Comparison of ENCODE assay signal across 8 mouse cellular contexts in genomic region chr15:93398699-93399540, GRCm38 (mm10). TPM values are rescaled to one million over a fixed set of nuclear protein-coding genes. Genes with fewer than 3 reads are reported as not detected.
DNase-seq lines count a peak whose midpoint lies in the region; ATAC-seq and TF ChIP-seq lines count a peak whose summit lies in the region.

No protein-coding gene starts in this region.

- no peak for TF ChIP-seq CTCF in MEL (IDR thresholded peaks at IDR 0.05 in 2 of 3, conservative IDR thresholded peaks at IDR 0.05 in 1 of 3; ENCODE audit: control insufficient read depth in 1 of 3, insufficient read depth in 1 of 3, low read depth in 2 of 3, low read length in 3 of 3, poor library complexity in 1 of 3, severe bottlenecking in 1 of 3)

- H3K79me2 ChIP-seq in MEL (ENCODE audit: control insufficient read depth, insufficient read depth, low read length, poor library complexity): peaks cover 68% of the 10 kb centered on the region

- 3% methylated on average over 36 of the region's 36 CpGs for WGBS in heart, embryonic 12.5 days
- under 1% methylated on average over 36 of the region's 36 CpGs for WGBS in hindbrain, embryonic 14.5 days
- WGBS in stomach, embryonic 15.5 days: 2% methylated on average over 36 of the region's 36 CpGs

- H3K4me3 ChIP-seq in heart, embryonic 12.5 days: peak overlapping the region; percentile 85
- peak overlapping the region; percentile 81 to 91 for H3K4me3 ChIP-seq in MEL (ENCODE audit: control insufficient read depth in 1 of 2, insufficient read depth in 1 of 2, low read depth in 2 of 2, low read length in 2 of 2)
- H3K4me3 ChIP-seq in hindbrain, embryonic 14.5 days (replicated peaks; ENCODE audit: low read length): peak overlapping the region; percentile 100
- peak overlapping the region; percentile 97 for H3K4me3 ChIP-seq in stomach, embryonic 15.5 days (replicated peaks)

- intact Hi-C loops in heart, postnatal 36 days (cut with DNase I): loop anchor here (2.0 kb wide), 1 partner anchor 124 kb away; the partner anchor contains the start of gene Gxylt1

- no peaks in the 10 kb centered on the region for H3K27me3 ChIP-seq in heart, embryonic 12.5 days (replicated peaks)
- no peaks in the 10 kb centered on the region for H3K27me3 ChIP-seq in MEL (ENCODE audit: control insufficient read depth in 1 of 2, insufficient read depth in 2 of 2, low read length in 2 of 2)
- no peaks in the 10 kb centered on the region for H3K27me3 ChIP-seq in hindbrain, embryonic 14.5 days (ENCODE audit: control insufficient read depth, insufficient read depth, low read length)
- H3K27me3 ChIP-seq in stomach, embryonic 15.5 days (replicated peaks): no peaks in the 10 kb centered on the region

- TF ChIP-seq POLR2A in MEL (IDR thresholded peaks at IDR 0.05; ENCODE audit: control insufficient read depth in 1 of 2, insufficient read depth in 1 of 2, low read depth in 1 of 2, low read length in 2 of 2, poor library complexity in 1 of 2): no peak

- H3K4me1 ChIP-seq in heart, embryonic 12.5 days (replicated peaks): peaks cover 31% of the 10 kb centered on the region
- peaks cover 15 to 20% of the 10 kb centered on the region in 2 experiments for H3K4me1 ChIP-seq in MEL (ENCODE audit: control insufficient read depth in 1 of 2, insufficient read depth in 2 of 2, low read length in 2 of 2)
- peaks cover 35% of the 10 kb centered on the region for H3K4me1 ChIP-seq in hindbrain, embryonic 14.5 days (replicated peaks; ENCODE audit: control insufficient read depth, insufficient read depth, low read length)
- H3K4me1 ChIP-seq in stomach, embryonic 15.5 days: peaks cover 14% of the 10 kb centered on the region

- DNase-seq in heart, postnatal 36 days: no peak
- DNase-seq in MEL (ENCODE audit: low read depth, low spot score): peak; percentile 50
- DNase-seq in embryo, embryonic 9.5 days (ENCODE audit: extremely low spot score): peak; percentile 32
- DNase-seq in hindbrain, embryonic 14.5 days (ENCODE audit: low spot score): peak; percentile 25
- peak; percentile 6 for DNase-seq in lung, postnatal 10 days
- DNase-seq in right cerebral cortex, adult 2 months (ENCODE audit: low spot score in 2 of 2): no peak

- H3K36me3 ChIP-seq in heart, embryonic 12.5 days: peaks cover 10% of the 10 kb centered on the region
- peaks cover 6 to 44% of the 10 kb centered on the region in 2 experiments for H3K36me3 ChIP-seq in MEL (ENCODE audit: control insufficient read depth in 1 of 2, insufficient read depth in 2 of 2, low read length in 2 of 2)
- peaks cover 19% of the 10 kb centered on the region for H3K36me3 ChIP-seq in hindbrain, embryonic 14.5 days (replicated peaks; ENCODE audit: control insufficient read depth, insufficient read depth)
- peaks cover 4% of the 10 kb centered on the region; the same call in 1 of the 2 replicates for H3K36me3 ChIP-seq in stomach, embryonic 15.5 days

- peak overlapping the region; percentile 80; the same call in 1 of the 2 replicates for H3K27ac ChIP-seq in heart, embryonic 12.5 days (ENCODE audit: poor library complexity, severe bottlenecking)
- H3K27ac ChIP-seq in MEL (ENCODE audit: control insufficient read depth, low read depth, low read length): peak overlapping the region; percentile 86
- H3K27ac ChIP-seq in hindbrain, embryonic 14.5 days: peak overlapping the region; percentile 89
- H3K27ac ChIP-seq in stomach, embryonic 15.5 days: peak overlapping the region; percentile 91

- peak overlapping the region; percentile 89 for H3K9ac ChIP-seq in heart, embryonic 12.5 days
- H3K9ac ChIP-seq in MEL (ENCODE audit: control insufficient read depth, low read depth, low read length, poor library complexity, severe bottlenecking): peak overlapping the region; percentile 95
- H3K9ac ChIP-seq in hindbrain, embryonic 14.5 days: peak overlapping the region; percentile 96
- peak overlapping the region; percentile 95 for H3K9ac ChIP-seq in stomach, embryonic 15.5 days

- TF ChIP-seq RAD21 in MEL (IDR thresholded peaks at IDR 0.05; ENCODE audit: low read depth, low read length): no peak

- no peak for TF ChIP-seq EP300 in MEL (IDR thresholded peaks at IDR 0.05; ENCODE audit: low read depth in 1 of 2, low read length in 2 of 2)

- H3K4me2 ChIP-seq in heart, embryonic 12.5 days: peak overlapping the region; percentile 80
- H3K4me2 ChIP-seq in hindbrain, embryonic 14.5 days (replicated peaks): peak overlapping the region; percentile 90
- H3K4me2 ChIP-seq in stomach, embryonic 15.5 days: peak overlapping the region; percentile 73

- H3K9me3 ChIP-seq in heart, embryonic 12.5 days (replicated peaks): no peaks in the 10 kb centered on the region
- H3K9me3 ChIP-seq in MEL (replicated peaks; ENCODE audit: insufficient read depth, low read length): no peaks in the 10 kb centered on the region
- H3K9me3 ChIP-seq in hindbrain, embryonic 14.5 days (ENCODE audit: control insufficient read depth, low read length): no peaks in the 10 kb centered on the region
- no peaks in the 10 kb centered on the region for H3K9me3 ChIP-seq in stomach, embryonic 15.5 days

- no peak for ATAC-seq in heart, embryonic 12.5 days (ENCODE audit: insufficient number of reproducible peaks, low FRiP score)
- ATAC-seq in hindbrain, embryonic 14.5 days (ENCODE audit: low FRiP score): 0 out of 2 replicates have a peak, but pooled peaks have one; percentile 28
- ATAC-seq in stomach, embryonic 15.5 days (ENCODE audit: insufficient read depth, low FRiP score, low read depth): peak; percentile 13; the same call in 1 of the 2 replicates

TF ChIP-seq in MEL, 35 proteins besides CTCF, POLR2A, EP300 and RAD21:
- TF ChIP-seq E2F4 (IDR thresholded peaks at IDR 0.05; ENCODE audit: borderline replicate concordance, low read depth, low read length): no peak
- TF ChIP-seq SMC3 (IDR thresholded peaks at IDR 0.05; ENCODE audit: low read depth, low read length): no peak
- no peak for TF ChIP-seq BHLHE40 (IDR thresholded peaks at IDR 0.05; ENCODE audit: borderline replicate concordance, low read depth, low read length)
- TF ChIP-seq USF2 (IDR thresholded peaks at IDR 0.05; ENCODE audit: borderline replicate concordance in 1 of 2, insufficient read depth in 1 of 2, low read depth in 1 of 2, low read length in 2 of 2): no peak
- TF ChIP-seq TBP (IDR thresholded peaks at IDR 0.05; ENCODE audit: low read depth, low read length): peak; percentile 10; the same call in 1 of the 2 replicates
- TF ChIP-seq MXI1 (IDR thresholded peaks at IDR 0.05; ENCODE audit: low read depth, low read length): peak; percentile 87
- peak; percentile 14; the same call in 1 of the 2 replicates for TF ChIP-seq MAX (IDR thresholded peaks at IDR 0.05; ENCODE audit: low read length)
- peak; percentile 81 for TF ChIP-seq MYC (IDR thresholded peaks at IDR 0.05; ENCODE audit: low read depth, low read length)
- TF ChIP-seq GATA1 (IDR thresholded peaks at IDR 0.05; ENCODE audit: low read depth, low read length): no peak

RNA-seq across cellular contexts. Expression of gene Pphln1, which starts 0.8 kb away (rescaled TPM):
- 52.1 TPM in 2 replicates for polyA plus RNA-seq in heart, embryonic 12.5 days (2016; fragmentation: Nextera tagmentation; extraction: Ambion mirVana)
- 10 to 100 TPM; 19.8 to 20.7 TPM for total RNA-seq in heart, postnatal 36 days (2021)
- total RNA-seq in MEL (2012; rRNA removed): 44.8 and 50.1 TPM in 2 replicates
- polyA plus RNA-seq in MEL (2012; ENCODE audit: insufficient read depth in 1 of 2, insufficient read length in 2 of 2, low read depth in 1 of 2, low replicate concordance in 2 of 2, missing spikeins in 1 of 2): 10 to 100 TPM; 43.4 to 63.0 TPM
- polyA plus RNA-seq in hindbrain, embryonic 14.5 days (2014; fragmentation: Nextera tagmentation; extraction: Ambion mirVana): 26.4 and 28.6 TPM in 2 replicates
- polyA plus RNA-seq in stomach, embryonic 15.5 days (2015; fragmentation: Nextera tagmentation; extraction: Ambion mirVana): 41.4 and 41.9 TPM in 2 replicates

RNA-seq across cellular contexts. Expression of gene Zcrb1, which starts 0.8 kb away (rescaled TPM):
- 124 and 135 TPM in 2 replicates for polyA plus RNA-seq in heart, embryonic 12.5 days (2016; fragmentation: Nextera tagmentation; extraction: Ambion mirVana)
- total RNA-seq in heart, postnatal 36 days (2021): 100 to 1,000 TPM in 1 of 2 experiments, 10 to 100 TPM in 1; 92.2 to 100 TPM
- total RNA-seq in MEL (2012; rRNA removed): 60.2 and 70.0 TPM in 2 replicates
- 100 to 1,000 TPM in 1 of 2 experiments, not detected in 1; 149 TPM for polyA plus RNA-seq in MEL (2012; ENCODE audit: insufficient read depth in 1 of 2, insufficient read length in 2 of 2, low read depth in 1 of 2, low replicate concordance in 2 of 2, missing spikeins in 1 of 2)
- polyA plus RNA-seq in hindbrain, embryonic 14.5 days (2014; fragmentation: Nextera tagmentation; extraction: Ambion mirVana): 147 and 164 TPM in 2 replicates
- 122 and 123 TPM in 2 replicates for polyA plus RNA-seq in stomach, embryonic 15.5 days (2015; fragmentation: Nextera tagmentation; extraction: Ambion mirVana)

Comparison
In these comparisons a context has a peak if more than half of its experiments do, and no peak if none do; other contexts are left out.
1. DNase-seq: peak in MEL (single experiment), embryo, embryonic 9.5 days (single experiment), hindbrain, embryonic 14.5 days (single experiment) and lung, postnatal 10 days (single experiment); none in heart, postnatal 36 days (0 of 2) and right cerebral cortex, adult 2 months (0 of 2).
2. Peak in every context shown above with its lines, with median percentiles within 50 percentile points of each other: H3K27ac ChIP-seq, H3K4me2 ChIP-seq, H3K4me3 ChIP-seq and H3K9ac ChIP-seq.